Mouse (Mus musculus): ENCODE results near the gene B9d2.
A peak's percentile ranks its signal among the peaks of the same experiment; 100 is the strongest.

Gene B9d2

DNA sequence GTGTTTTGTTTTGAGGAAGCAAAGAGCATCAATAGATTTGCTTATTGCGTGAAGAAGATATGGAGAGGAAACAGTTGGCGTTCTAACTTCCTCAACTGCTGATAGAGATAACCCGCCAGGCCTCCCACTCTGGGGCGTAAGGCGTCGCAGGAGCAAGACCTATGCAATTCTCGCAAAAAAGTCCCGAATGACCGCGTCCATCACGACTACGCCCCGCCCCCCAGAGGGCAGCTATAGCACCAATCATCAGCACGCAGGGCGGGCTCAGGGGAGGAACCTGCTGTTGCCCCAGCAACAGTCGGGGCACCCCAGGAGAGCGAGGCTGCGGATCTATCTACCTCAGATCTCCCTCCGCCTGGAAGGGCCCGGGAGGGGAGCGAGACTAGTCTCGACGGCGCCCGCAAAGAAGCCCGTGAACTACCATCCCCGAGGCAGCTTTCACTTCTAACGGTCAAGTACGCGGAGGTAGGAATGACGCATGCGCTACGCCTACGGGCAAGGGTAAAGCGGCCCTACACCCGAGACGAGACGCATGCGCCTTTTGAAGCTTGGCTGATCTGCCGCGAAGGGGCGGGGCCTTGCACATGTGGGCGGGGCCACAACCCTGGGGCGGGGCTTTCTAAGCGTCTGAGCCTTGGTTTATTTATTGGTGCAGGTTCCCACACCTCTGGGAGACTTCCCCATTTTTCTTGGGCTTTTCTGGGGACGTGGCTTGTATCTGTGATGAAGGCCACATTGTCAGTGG, at the start of gene B9d2:
Gene B9d2 (plus strand): TSS at position 267 of the 745 bp plus-strand sequence.
- DNase-seq (ENCODE audit: low spot score): peak; percentile 97

DNA sequence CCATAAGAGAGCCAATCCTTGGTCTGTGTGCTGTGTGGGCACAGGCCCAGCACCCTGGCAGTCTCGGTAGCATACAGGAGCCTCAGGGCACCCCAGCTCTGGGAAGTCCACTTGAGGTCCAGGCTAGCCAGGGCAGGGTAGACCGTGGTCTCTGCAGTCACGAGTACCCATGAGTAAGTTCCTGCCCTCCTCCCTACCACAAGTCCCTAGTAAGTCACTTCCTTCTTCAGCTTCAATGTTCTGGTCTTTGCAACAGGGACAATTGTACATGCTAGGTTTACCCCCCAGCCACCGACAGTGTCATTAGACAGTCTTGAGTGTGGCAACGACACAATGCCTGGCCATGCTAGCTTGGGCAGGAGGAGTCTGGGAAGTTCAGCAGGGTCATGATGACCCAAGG, 47.9 kb upstream of the B9d2 start:
- DNase-seq (ENCODE audit: low spot score): no peak

- peak; percentile 53 for DNase-seq (ENCODE audit: low spot score)
These were observed 44.2 kb upstream of the B9d2 start for GRCm38 (mm10) chr7:25636373-25636772.

GRCm38 (mm10) chr7:25637099-25637498, 43.5 kb upstream of the B9d2 start:
- no peak for DNase-seq (ENCODE audit: low spot score)

GRCm38 (mm10) chr7:25639754-25640153, 40.8 kb upstream of the B9d2 start:
- DNase-seq (ENCODE audit: low spot score): no peak

DNA sequence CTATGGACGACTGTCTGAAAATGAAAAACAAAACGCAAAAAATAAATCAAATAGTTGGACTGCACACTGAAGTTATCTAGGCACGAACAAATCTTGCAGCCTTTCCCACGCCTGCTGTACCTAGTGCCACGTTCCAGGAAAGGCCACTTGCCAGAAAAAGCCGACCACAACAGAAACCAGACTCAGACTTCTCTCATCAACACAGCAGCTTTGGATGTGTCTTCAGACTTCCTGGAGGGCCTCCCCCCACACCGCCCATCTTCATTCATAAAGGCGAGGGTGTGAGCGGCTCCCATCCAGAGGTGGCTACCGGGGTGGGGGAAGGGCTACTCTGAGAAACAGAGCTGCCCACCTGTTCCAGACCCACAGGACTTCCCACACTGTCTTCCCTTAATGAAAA, 36.4 kb upstream of the B9d2 start:
- peak; percentile 44 for DNase-seq (ENCODE audit: low spot score)

- no peak for DNase-seq (ENCODE audit: low spot score)
These were observed 35.9 kb upstream of the B9d2 start for GRCm38 (mm10) chr7:25644631-25645030.

DNA sequence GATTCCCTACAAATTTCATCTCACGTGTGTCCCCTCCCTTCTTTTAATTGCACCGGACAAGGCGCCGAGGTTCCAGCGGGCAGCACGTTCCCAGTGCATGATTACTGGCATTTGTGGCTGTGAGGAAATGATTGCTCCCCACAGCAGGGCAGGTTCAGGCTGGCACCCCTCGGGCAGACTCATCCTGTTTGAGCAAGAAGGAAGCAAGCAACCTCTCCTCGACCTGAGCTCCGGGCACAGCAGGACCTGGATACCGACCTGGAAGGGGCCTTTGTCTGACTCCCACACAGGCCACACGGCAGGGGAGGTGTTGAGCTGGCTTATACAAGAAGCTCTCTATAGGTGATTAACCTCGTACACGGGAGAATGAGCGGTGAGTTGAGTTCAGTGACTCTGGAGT, 35.5 kb upstream of the B9d2 start:
- no peak for DNase-seq (ENCODE audit: low spot score)

GRCm38 (mm10) chr7:25647574-25648123, 32.9 kb upstream of the B9d2 start:
- DNase-seq (ENCODE audit: low spot score): peak; percentile 32

DNA sequence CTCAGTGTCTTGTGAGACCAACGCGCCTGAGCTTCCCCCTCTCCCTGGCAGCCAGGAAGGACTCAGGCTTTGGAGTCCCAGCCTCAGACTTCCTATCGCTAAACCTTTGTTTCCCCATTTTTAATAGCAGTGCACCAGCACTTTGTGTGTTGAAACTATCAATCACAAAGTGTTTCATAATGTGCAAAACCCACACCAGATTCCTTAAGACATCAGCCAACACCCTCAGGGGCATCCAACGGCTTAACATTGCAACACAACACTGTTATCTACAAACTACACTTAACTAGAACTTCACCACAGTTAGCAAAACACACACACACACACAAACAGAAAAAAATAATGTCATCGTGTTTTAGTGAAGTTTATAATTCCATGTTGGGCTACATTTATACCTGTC, 30.7 kb upstream of the B9d2 start:
- no peak for DNase-seq (ENCODE audit: low spot score)

- peak; percentile 35 for DNase-seq (ENCODE audit: low spot score)
These were observed 29.3 kb upstream of the B9d2 start for GRCm38 (mm10) chr7:25651281-25651680.

- DNase-seq (ENCODE audit: low spot score): no peak
These were observed 28.3 kb upstream of the B9d2 start for GRCm38 (mm10) chr7:25652244-25652759.

DNA sequence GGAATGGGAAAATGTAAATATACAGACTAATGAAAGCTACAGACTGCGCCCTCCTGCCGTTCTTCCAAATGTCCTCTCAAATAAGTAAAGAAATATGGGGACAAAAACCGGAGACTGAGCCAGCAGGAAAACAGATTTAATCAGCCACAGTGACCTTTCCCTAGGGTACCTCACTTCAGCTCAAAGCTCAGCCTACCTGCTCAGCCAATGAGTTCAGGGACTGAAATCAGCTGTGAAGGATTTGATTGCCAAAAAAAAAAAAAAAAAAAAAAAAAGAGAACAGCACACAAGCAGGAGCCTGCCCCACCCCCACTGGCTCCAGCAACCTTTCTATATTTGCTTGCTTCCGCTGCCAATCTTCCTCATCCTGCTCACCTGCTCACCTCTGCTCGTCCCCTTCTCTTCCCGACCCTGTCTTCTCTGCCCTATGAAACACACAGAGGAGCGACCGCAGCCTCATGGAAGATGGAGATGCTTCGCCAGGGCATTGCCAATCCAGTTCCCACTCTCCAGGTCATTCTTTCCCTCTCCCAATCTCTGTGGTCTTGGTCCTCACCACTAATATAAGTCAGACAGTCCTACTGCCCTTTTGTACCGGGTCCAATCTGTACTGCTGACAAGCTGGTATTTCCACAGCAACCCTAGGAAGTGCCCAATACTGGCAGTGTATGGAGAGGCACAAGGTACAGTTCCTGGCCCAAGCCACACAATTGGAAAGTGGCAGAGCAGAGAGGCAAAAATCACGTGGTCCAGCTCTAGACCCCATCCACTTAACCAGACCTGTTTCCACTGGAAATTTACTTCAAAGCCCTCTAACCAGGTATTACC, 24.8 kb upstream of the B9d2 start:
- no peak for DNase-seq (ENCODE audit: low spot score)

DNA sequence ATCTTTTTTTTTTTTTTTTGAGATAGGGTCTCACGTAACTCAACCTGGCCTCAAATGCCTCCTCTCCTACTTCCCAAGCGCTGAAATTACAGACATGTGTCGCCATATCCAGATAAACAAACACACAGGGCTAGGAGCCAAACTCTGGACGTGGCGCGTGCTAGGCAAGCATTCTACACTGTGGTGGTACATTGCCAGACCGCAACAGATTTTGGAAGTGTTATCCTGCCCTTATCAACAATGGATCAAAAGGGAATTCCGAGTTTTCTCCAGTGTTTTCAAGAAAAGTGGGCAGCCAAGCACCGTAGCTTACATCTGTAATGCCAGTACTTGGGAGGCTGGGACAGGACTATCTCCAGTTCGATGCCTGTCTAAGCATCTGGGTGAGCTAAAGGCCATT, 22.8 kb upstream of the B9d2 start:
- DNase-seq (ENCODE audit: low spot score): no peak

DNA sequence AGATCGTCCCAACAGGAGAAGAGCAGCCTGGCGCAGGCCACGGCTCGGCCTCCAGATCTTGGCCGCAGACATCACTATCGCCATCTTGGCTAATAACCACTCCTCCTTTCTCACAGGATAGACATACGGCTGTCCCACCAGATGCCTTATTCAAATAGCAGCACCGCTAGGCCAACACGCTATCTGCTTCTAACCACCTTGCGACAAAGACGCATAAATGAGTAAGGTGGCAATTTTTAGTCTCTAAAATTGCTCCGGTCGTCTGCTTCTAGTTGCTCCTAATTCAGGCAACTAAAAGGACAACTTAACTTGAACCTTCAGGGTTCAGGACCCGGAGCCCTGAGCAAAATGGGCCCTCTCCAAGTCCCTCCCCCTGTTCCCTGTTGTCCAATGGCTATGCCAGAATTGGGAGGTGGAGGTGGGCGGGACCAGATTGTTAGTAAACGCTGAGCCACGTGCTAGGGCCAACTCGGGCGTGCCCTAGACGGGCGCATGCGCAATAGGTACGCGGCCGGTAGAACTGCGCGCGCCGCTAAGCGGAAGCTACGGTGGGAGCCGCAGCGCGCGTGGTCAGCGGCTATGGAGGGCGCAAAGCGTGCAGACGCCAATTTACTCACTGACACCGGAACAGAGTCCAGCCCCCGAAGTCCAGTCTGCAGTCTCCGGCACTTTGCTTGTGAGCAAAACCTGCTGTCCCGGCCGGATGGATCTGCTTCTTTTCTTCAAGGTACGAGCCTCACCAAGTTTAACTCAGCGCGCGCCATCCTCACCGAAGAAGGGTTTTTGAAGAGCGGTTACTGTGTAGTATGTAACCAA, 21.7 kb upstream of the B9d2 start, which contains the start of the genes Bckdha and Exosc5:
Gene Bckdha (minus strand): TSS at position 325 of the 816 bp plus-strand sequence.
Gene Exosc5 (plus strand): TSS at position 508 of the 816 bp plus-strand sequence.
- peak; percentile 99 for DNase-seq (ENCODE audit: low spot score)

GRCm38 (mm10) chr7:25666381-25666780, 14.2 kb upstream of the B9d2 start:
- no peak for DNase-seq (ENCODE audit: low spot score)

- no peak for DNase-seq (ENCODE audit: low spot score)
These were observed 11.4 kb upstream of the B9d2 start for GRCm38 (mm10) chr7:25669158-25669557.

DNA sequence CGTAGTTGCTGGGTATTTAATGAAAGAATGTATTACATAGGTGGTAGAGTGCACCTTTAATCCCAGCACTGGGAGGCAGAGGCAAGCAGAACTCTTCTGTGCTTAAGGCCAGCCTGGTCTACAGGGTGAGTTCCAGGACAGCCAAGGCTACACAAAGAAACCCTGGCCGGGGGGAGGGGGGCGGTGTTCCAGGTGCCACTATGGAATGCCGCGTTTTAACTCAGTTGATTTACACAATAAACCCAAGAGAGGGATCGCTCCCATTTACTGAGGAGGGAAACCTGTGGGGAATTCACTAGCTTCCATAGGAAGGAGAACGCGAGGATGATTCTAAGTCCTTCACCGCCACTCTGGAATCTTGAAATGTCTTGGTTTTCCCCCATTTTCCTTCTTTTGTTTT, 10.9 kb upstream of the B9d2 start:
- no peak for DNase-seq (ENCODE audit: low spot score)

DNA sequence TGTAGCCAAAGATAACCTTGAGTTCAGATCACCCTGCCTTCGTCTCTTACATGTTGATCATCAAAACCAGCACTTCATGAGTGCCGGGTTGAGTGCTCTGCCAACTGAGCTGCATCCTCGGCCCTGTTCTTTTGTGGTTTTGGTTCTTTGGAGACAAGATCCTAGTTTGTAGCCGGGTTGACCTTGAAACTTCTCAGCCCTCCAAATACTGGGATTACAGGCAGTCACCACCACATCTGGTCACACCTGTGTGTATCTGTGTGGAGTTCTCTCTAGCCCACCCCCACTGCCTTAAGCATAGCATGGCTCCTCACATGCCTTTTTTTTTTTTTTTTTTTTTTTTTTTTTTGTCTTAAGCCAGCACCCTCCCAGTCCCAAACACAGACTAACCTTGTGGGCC, 10.5 kb upstream of the B9d2 start:
- DNase-seq (ENCODE audit: low spot score): no peak

DNA sequence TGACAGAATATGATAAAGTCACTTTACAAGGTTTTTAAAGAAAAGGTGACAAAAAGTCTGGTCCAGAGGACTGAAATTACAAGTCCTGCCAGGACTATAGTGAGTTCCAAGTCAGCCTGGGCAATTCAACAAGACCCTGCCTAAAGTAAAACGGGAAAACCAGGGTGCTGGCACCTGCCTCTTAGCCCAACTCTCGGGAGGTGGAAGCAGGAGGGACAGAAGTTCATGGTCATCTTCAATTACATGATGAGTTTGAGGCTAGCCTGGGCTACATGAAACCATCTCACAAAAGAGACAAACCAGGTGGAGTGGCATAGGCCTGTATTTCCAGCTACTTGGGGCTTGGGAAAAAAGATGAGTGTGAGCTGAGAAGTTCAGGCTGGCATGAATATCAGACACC, 8.9 kb upstream of the B9d2 start:
- no peak for DNase-seq (ENCODE audit: low spot score)

GRCm38 (mm10) chr7:25672442-25672841, 8.1 kb upstream of the B9d2 start:
- DNase-seq (ENCODE audit: low spot score): no peak

GRCm38 (mm10) chr7:25674297-25674696, 6.3 kb upstream of the B9d2 start:
- DNase-seq (ENCODE audit: low spot score): no peak

All from T-cell, adult 2 months (primary cell).